Mouse (Mus musculus) small intestine, adult 2 months (tissue): ENCODE results near the gene Mt3. TPM values are rescaled to one million over a fixed set of nuclear protein-coding genes. Genes with fewer than 3 reads are reported as not detected.
"Not testable (repeated sequence)": the region's sequence is repeated elsewhere in the genome, so short reads cannot be mapped to it uniquely, and the experiment has no call there.

Experiments
- H3K27ac ChIP-seq: fragments of 200-500 bp; 2 replicates; pipeline ENCODE4 v1.5.1; 2012; ENCODE audit warnings: low read depth, low read length, control low read depth, inconsistent platforms; ENCODE audit not compliant: insufficient read depth
- H3K27me3 ChIP-seq: fragments of 200-500 bp; 2 replicates; pipeline ENCODE4 v1.6.1; 2012; ENCODE audit warnings: mild to moderate bottlenecking, moderate library complexity, low read length, inconsistent platforms; ENCODE audit not compliant: control insufficient read depth, insufficient read depth
- H3K36me3 ChIP-seq: fragments of 200-500 bp; 2 replicates; pipeline ENCODE4 v1.6.1; 2012; ENCODE audit warnings: mild to moderate bottlenecking, low read length, control low read depth, inconsistent platforms; ENCODE audit not compliant: control insufficient read depth, insufficient read depth
- H3K4me1 ChIP-seq: fragments of 200-500 bp; 2 replicates; pipeline ENCODE4 v1.6.1; 2012; ENCODE audit warnings: low read length, inconsistent platforms, mixed read lengths; ENCODE audit not compliant: control insufficient read depth, insufficient read depth, insufficient read length
- H3K4me3 ChIP-seq: fragments of 200-500 bp; 2 replicates; pipeline ENCODE4 v1.5.1; 2012; ENCODE audit warnings: low read depth, mild to moderate bottlenecking, control low read depth, inconsistent platforms, low read length, moderate library complexity
- CTCF ChIP-seq: fragments of 200-500 bp; IDR thresholded peaks from 2 replicates; pipeline ENCODE4 v1.5.1; 2012; ENCODE audit warnings: low read depth, mild to moderate bottlenecking, control low read depth, inconsistent platforms, low read length, moderate library complexity, mixed read lengths; ENCODE audit not compliant: insufficient replicate concordance, insufficient read length; ENCODE audit errors: extremely low read depth
- POLR2A ChIP-seq: fragments of 200-500 bp; IDR thresholded peaks from 2 replicates; pipeline ENCODE4 v1.6.1; 2012; ENCODE audit warnings: low read depth, mild to moderate bottlenecking, control low read depth, inconsistent platforms, low read length, moderate library complexity
- WGBS: fragments of 180-500 bp; shearing (Covaris S2); methylation state at CpG from one replicate; pipeline ENCODE4 v1.1.7; 2018; 5-methylcytosine and 5-hydroxymethylcytosine counted together
- polyA plus RNA-seq: library from polyadenylated mRNA; depleted of rRNA; stranded (reverse); fragments of >200 nt; gene quantifications from 2 replicates; pipeline ENCODE4 v1.2.3, GENCODE M21; 2012

Mt3 gene
- polyA plus RNA-seq, 1 experiment = 2.8 TPM

DNA sequence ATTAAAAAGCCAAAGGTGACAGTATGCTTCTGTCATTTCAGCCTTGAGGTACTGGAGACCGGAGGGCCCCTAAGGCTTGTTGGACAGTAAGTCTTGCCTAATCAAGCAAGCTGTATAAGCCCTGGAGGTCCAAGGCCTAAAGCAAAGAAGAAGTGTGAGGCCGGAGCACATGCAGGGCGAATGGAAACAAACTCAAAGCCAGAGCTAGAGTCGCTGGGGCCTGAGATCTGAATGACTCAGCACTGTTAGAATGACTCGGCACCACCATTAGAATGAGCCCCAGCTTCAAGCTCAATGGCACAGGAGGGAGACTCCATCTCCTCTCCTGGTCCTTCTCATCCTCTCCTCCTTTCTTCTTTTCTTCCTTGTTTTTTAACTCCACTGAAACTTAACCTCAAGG, 1.5 kb upstream of the Mt3 start:
- 73% methylated on average over 5 of the region's 5 CpGs for WGBS
- H3K4me1 ChIP-seq = peaks cover 4% of the 10 kb centered on the region; the same call in 1 of the 2 replicates
- H3K27me3 ChIP-seq = 0 out of 2 replicates have a peak, but pooled peaks cover 6% of the 10 kb centered on the region
- no peaks in the 10 kb centered on the region for H3K36me3 ChIP-seq
- no peak for TF ChIP-seq CTCF
- no peak for TF ChIP-seq POLR2A
- H3K4me3 ChIP-seq = no peak overlapping the region
- no peak overlapping the region for H3K27ac ChIP-seq

DNA sequence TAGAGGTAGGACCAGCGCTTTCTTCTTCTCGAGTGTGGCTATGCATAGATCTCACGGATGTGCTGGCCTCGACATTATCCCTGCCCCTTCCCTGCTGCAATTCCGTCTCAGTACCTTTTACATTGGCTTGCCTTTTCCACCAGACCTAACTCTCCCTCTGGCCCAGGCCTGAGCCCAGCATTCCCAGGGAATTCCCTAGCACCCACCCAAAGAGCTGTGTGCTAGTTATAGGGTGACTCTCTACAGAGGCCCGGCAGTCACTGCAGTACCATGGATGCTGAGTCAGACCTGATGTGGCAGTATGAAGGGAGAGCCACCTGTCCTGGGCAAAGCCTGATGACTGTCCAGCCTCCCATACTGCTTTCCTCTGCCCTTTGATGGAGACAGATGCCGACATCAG, 1.0 kb downstream of the Mt3 start:
- Histone ChIP-seq H3K36me3 (no peaks in the 10 kb centered on the region), H3K4me3 (no peak overlapping the region), H3K4me1 (peaks cover 4% of the 10 kb centered on the region; the same call in 1 of the 2 replicates), H3K27ac (no peak overlapping the region), H3K27me3 (0 out of 2 replicates have a peak, but pooled peaks cover 6% of the 10 kb centered on the region)
- TF ChIP-seq POLR2A = no peak
- no peak for TF ChIP-seq CTCF
- 52% methylated on average over 7 of the region's 7 CpGs for WGBS

DNA sequence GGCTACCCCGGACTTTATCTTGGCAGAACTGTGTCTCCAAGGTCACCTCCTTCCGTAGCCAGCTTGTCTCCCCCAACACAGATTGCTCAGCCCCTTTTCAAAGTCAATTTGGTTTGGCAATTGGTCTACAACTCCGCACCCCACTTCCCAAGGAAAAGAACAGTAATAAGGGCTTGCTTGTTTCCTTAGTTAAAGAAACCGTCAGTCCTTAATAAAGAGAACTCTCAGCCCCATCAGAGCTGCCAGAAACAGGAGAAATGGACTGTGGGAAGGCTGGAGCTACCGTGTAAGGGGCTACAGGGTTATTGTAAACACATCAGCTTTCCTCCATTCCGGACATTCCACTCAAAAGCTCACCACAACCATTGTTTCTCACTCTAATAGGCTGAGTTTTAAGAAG, 2.1 kb downstream of the Mt3 start:
- Histone ChIP-seq H3K4me3 (no peak overlapping the region), H3K36me3 (no peaks in the 10 kb centered on the region), H3K27me3 (0 out of 2 replicates have a peak, but pooled peaks cover 6% of the 10 kb centered on the region), H3K27ac (no peak overlapping the region), H3K4me1 (peaks cover 4% of the 10 kb centered on the region; the same call in 1 of the 2 replicates)
- no peak for TF ChIP-seq CTCF
- no peak for TF ChIP-seq POLR2A
- 60% methylated on average over 6 of the region's 6 CpGs for WGBS

DNA sequence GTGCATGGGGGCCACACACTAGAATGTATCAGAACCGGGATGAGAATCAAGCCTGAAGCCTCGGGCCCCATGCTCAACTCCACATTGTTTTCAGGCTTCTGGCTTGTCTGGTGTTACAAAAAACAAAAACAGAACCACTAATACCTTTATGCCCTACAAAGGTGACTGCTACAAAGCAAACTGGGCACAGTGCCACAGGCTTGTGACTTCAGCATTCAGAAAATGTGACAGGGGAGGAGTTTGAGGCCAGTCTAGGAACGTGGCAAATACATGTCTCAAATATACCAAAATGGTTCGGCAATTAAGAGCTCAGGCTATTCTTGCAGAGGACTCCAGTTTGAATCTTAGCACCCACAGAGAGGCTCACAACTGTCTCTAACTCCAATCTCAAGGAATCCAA, 3.7 kb downstream of the Mt3 start:
- Histone ChIP-seq H3K36me3 (no peaks in the 10 kb centered on the region), H3K4me1 (peaks cover 4% of the 10 kb centered on the region; the same call in 1 of the 2 replicates), H3K27ac (no peak overlapping the region), H3K27me3 (0 out of 2 replicates have a peak, but pooled peaks cover 6% of the 10 kb centered on the region), H3K4me3 (no peak overlapping the region)
- WGBS = 41% methylated on average over 4 of the region's 4 CpGs
- TF ChIP-seq POLR2A (no peak), CTCF (no peak)

DNA sequence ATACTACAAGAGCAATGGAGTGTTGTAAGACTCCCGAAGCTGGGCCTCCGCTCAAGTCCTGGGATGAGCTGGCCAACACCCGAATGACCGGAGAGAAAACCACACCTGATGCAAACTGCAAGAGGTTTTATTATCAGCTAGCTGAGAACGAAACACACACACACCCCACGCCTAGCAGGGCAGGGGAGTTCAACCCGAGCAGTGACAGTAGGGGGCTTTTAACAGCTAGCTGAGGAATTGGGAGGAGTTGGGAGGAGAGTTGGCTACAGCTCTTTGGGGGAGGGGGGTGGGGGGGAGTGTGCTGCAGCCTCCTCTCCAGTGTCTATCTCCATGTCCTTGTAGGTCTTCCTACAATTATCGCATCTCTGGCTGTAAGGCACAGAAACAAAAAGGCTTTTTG, 13.4 kb downstream of the Mt3 start:
- not testable (repeated sequence) for H3K27ac ChIP-seq, H3K4me1 ChIP-seq, H3K27me3 ChIP-seq, H3K36me3 ChIP-seq, H3K4me3 ChIP-seq
- WGBS = 85% methylated on average over 8 of the region's 8 CpGs

DNA sequence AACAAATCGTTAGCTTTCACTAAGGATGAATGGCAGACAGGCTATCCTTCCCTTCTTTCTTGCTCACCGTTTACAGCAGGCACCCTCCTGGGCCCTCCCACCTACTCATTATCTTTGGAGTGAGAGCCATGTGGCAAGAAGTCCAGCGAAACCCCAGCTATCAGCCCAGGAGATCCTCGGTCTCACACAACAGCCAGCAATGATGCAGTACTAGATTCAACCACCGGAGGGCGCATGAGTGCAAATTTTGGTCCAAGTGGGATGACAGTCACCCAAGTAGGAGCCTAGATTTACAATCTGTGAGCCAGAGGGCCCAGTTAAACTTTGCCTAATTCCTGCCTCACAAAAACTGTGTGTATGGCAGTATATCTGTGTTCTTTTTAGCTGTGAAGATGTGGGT, 14.8 kb downstream of the Mt3 start:
- Histone ChIP-seq H3K27me3 (no peaks in the 10 kb centered on the region; the same call in 1 of the 2 replicates), H3K36me3 (no peaks in the 10 kb centered on the region), H3K4me3 (no peak overlapping the region), H3K4me1 (peaks cover 6% of the 10 kb centered on the region), H3K27ac (no peak overlapping the region)
- peak; percentile 90; the same call in 1 of the 2 replicates for TF ChIP-seq CTCF
- no peak for TF ChIP-seq POLR2A
- WGBS = 4% methylated on average over 6 of the region's 6 CpGs

DNA sequence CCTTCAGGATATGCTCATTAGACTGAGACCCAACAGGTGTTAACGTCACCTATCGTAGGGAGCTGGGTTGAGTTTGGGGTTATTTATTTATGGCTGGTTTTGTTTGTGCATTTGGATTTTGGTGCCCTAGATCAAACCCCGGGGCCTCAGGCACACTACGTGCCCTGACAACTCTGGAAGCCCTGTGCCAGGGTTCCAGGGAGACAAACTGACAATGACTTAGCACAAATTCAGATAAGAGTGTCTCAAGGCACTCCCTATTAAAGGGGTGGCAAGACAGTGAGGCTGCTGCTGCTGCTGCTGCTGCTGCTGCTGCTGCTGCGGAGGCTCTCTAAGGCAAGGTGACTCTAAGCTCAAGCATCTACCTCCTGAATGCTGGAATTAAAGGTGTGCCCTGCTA, 17.1 kb downstream of the Mt3 start:
- Histone ChIP-seq H3K4me1 (peaks cover 14% of the 10 kb centered on the region), H3K36me3 (no peaks in the 10 kb centered on the region), H3K4me3 (no peak overlapping the region), H3K27me3 (peaks cover 5% of the 10 kb centered on the region; the same call in 1 of the 2 replicates), H3K27ac (no peak overlapping the region)
- TF ChIP-seq POLR2A = no peak
- no peak for TF ChIP-seq CTCF
- 68% methylated on average over 5 of the region's 5 CpGs for WGBS
